Mouse (Mus musculus): Measurements from ENCODE around the gene Olfr55.
"Not testable (repeated sequence)": the region's sequence is repeated elsewhere in the genome, so short reads cannot be mapped to it uniquely, and the experiment has no call there.

The Olfr55 gene

GRCm38 (mm10) chr17:33168147-33168546 is at the start of gene Olfr55:
Olfr55 (plus strand) TSS chr17:33168447.
- not testable (repeated sequence) for DNase-seq

- no peak for DNase-seq
These were observed 43.7 kb upstream of the Olfr55 start for GRCm38 (mm10) chr17:33124546-33124945.

- DNase-seq = no peak
These were observed 42.0 kb upstream of the Olfr55 start for GRCm38 (mm10) chr17:33126257-33126656.

GRCm38 (mm10) chr17:33139261-33139820 is 28.9 kb upstream of the Olfr55 start, which contains the start of gene Morc2b:
Morc2b (minus strand) TSS chr17:33139683.
- no peak for DNase-seq

GRCm38 (mm10) chr17:33191002-33191401 is 22.8 kb downstream of the Olfr55 start, which contains the start of gene Olfr239:
Olfr239 (plus strand) TSS chr17:33191302.
- not testable (repeated sequence) for DNase-seq

GRCm38 (mm10) chr17:33221590-33221989 is 53.3 kb downstream of the Olfr55 start, which contains the start of gene Olfr1564:
Olfr1564 (minus strand) TSS chr17:33221690.
- no peak for DNase-seq
